Mouse (Mus musculus) kidney, adult 2 months (tissue): Measurements from ENCODE around the gene Zbtb20.
"Not testable (repeated sequence)": the region's sequence is repeated elsewhere in the genome, so short reads cannot be mapped to it uniquely, and the experiment has no call there.

ENCODE experiments used
- CTCF ChIP-seq: fragments of 200-500 bp; conservative IDR thresholded peaks from 2 replicates; pipeline ENCODE4 v1.5.1; 2011; ENCODE audit warnings: low read depth, mild to moderate bottlenecking, control low read depth, low read length, moderate library complexity, mixed read lengths; ENCODE audit not compliant: insufficient read depth, insufficient read length
- POLR2A ChIP-seq: fragments of 200-500 bp; IDR thresholded peaks from one replicate; pipeline ENCODE4 v1.6.1; 2011; ENCODE audit warnings: low read depth, low read length, control low read depth

- TF ChIP-seq CTCF, POLR2A: not testable (repeated sequence)
These were observed 79.7 kb downstream of the Zbtb20 start for GRCm38 (mm10) chr16:42955401-42955800.
